Mouse (Mus musculus) E14TG2a.4 (cell line): ENCODE data around the gene Grb10.

ENCODE experiments used
- CTCF ChIP-seq: conservative IDR thresholded peaks from 2 replicates; pipeline ENCODE4 v1.5.1; 2014; ENCODE audit warnings: low read length
- NANOG ChIP-seq: IDR thresholded peaks from 2 replicates; pipeline ENCODE4 v1.6.1; 2014; ENCODE audit warnings: borderline replicate concordance, low read length, mixed read lengths
- POU5F1 ChIP-seq: IDR thresholded peaks from 2 replicates; pipeline ENCODE4 v1.6.1; 2014; ENCODE audit warnings: low read length, borderline replicate concordance

- TF ChIP-seq CTCF (no peak), NANOG (no peak), POU5F1 (no peak)
These were observed 5.8 kb upstream of the Grb10 start for GRCm38 (mm10) chr11:12044245-12044644.
